Mouse (Mus musculus): ENCODE data around the gene Mrgprb3. TPM values are rescaled to one million over a fixed set of nuclear protein-coding genes. Genes with fewer than 3 reads are reported as not detected.

Gene Mrgprb3
- 0.43 TPM in 1 of 2 replicates, not detected in the other for polyA plus RNA-seq (2012; rRNA removed; ENCODE audit: low replicate concordance)

DNA sequence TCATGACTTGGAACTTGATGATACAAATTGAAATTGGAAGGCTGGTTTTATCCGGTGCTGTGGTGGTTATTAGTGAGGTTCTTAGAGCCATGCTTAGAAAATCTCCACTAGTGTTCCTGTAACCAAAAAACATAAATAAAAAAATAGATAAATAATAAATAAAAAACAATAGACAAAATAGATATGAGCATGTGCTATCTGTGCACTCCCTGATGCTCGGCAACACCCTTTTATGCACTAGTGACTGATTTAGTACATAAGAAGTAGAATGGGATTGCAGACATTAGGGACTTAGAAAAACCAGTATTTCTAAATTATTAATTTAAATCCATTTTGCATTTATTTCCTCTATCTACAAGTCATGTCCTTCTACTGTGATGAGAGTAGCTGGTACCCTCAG, at the start of gene Mrgprb3:
Gene Mrgprb3 (minus strand): TSS at position 101 of the 400 bp plus-strand sequence.

Other genes with a start within 250 kb of the Mrgprb3 start
- 0.76 and 2.7 TPM in 2 replicates for gene Mrgprb1, start 187.5 kb downstream of the Mrgprb3 start, polyA plus RNA-seq (2012; rRNA removed; ENCODE audit: low replicate concordance)
- gene Mrgprx2, start 144.5 kb downstream of the Mrgprb3 start, polyA plus RNA-seq (2012; rRNA removed; ENCODE audit: low replicate concordance) = 0.08 and 0.47 TPM in 2 replicates
- 0.55 and 1.8 TPM in 2 replicates for gene Mrgprb2, start 85.7 kb downstream of the Mrgprb3 start, polyA plus RNA-seq (2012; rRNA removed; ENCODE audit: low replicate concordance)
- 4.7 and 12.8 TPM in 2 replicates for gene Zdhhc13, start 145.2 kb upstream of the Mrgprb3 start, polyA plus RNA-seq (2012; rRNA removed; ENCODE audit: low replicate concordance)
- 0.16 and 12.5 TPM in 2 replicates for gene Csrp3, start 204.2 kb upstream of the Mrgprb3 start, polyA plus RNA-seq (2012; rRNA removed; ENCODE audit: low replicate concordance)
- 0.70 and 1.2 TPM in 2 replicates for gene E2f8, start 237.8 kb upstream of the Mrgprb3 start, polyA plus RNA-seq (2012; rRNA removed; ENCODE audit: low replicate concordance)

Data from mammary gland, adult 2 months (tissue).